Mouse (Mus musculus) forebrain, postnatal 0 days (tissue): Measurements from ENCODE around the gene Rcn3. TPM values are rescaled to one million over a fixed set of nuclear protein-coding genes. Genes with fewer than 3 reads are reported as not detected.
"Not testable (repeated sequence)": the region's sequence is repeated elsewhere in the genome, so short reads cannot be mapped to it uniquely, and the experiment has no call there.

Experiments
- ATAC-seq: fragments of 200-750 bp; cut with Nextera tagmentation; 2 replicates; pipeline ENCODE4 v1.8.0; 2017; ENCODE audit warnings: mild to moderate bottlenecking, moderate library complexity
- DNase-seq: peaks from one replicate; pipeline ENCODE4 v3.0.0-alpha.2; 2015
- H3K27ac ChIP-seq: fragments of 300-500 bp; sonication (generic); 2 replicates; pipeline ENCODE4 v1.5.1; 2014; ENCODE audit warnings: low read depth, mild to moderate bottlenecking, antibody characterized with exemption, low read length, moderate library complexity, mixed read lengths
- H3K27me3 ChIP-seq: fragments of 300-500 bp; sonication (generic); 2 replicates; pipeline ENCODE4 v1.6.1; 2014; ENCODE audit warnings: mild to moderate bottlenecking, low read length, mixed read lengths; ENCODE audit not compliant: insufficient read depth
- H3K36me3 ChIP-seq: fragments of 300-500 bp; sonication (generic); 2 replicates; pipeline ENCODE4 v1.6.1; 2014; ENCODE audit warnings: mild to moderate bottlenecking, moderate library complexity; ENCODE audit not compliant: insufficient read depth
- H3K4me1 ChIP-seq: fragments of 300-500 bp; sonication (generic); 2 replicates; pipeline ENCODE4 v1.6.1; 2014; ENCODE audit warnings: antibody characterized with exemption; ENCODE audit not compliant: insufficient read depth
- H3K4me2 ChIP-seq: fragments of 300-500 bp; sonication (generic); 2 replicates; pipeline ENCODE4 v1.6.1; 2014; ENCODE audit warnings: low read depth, mild to moderate bottlenecking, moderate library complexity
- H3K4me3 ChIP-seq: fragments of 300-500 bp; sonication (generic); 2 replicates; pipeline ENCODE4 v1.5.1; 2014; ENCODE audit warnings: low read depth, low read length, mixed read lengths
- H3K9ac ChIP-seq: fragments of 300-500 bp; sonication (generic); 2 replicates; pipeline ENCODE4 v1.6.1; 2014; ENCODE audit warnings: mild to moderate bottlenecking
- H3K9me3 ChIP-seq: fragments of 300-500 bp; sonication (generic); 2 replicates; pipeline ENCODE4 v1.6.1; 2016; ENCODE audit warnings: low read length
- CTCF ChIP-seq: sonication (generic); IDR thresholded peaks from 2 replicates; pipeline ENCODE4 v1.5.1; 2016; ENCODE audit warnings: antibody characterized with exemption, control low read depth, low read depth
- WGBS: fragments of 180-500 bp; shearing (Covaris S2); extraction: QIAGEN DNeasy Blood & Tissue Kit; methylation state at CpG from one replicate; pipeline ENCODE4 v1.1.7; 2014; 5-methylcytosine and 5-hydroxymethylcytosine counted together
- polyA plus RNA-seq: library from polyadenylated mRNA; unstranded; fragments of >200 nt; fragmentation: Nextera tagmentation; extraction: Ambion mirVana; gene quantifications from 2 replicates; pipeline ENCODE4 v1.2.1, GENCODE M21; 2015
- total RNA-seq: library from RNA; depleted of rRNA; stranded (reverse); fragments of >200 nt; gene quantifications from 2 replicates; pipeline ENCODE4 v1.2.3, GENCODE M21; 2014

The Rcn3 gene
- total and polyA plus RNA-seq, 2 experiments from 2014 or later, result 32.6 to 43.8 TPM

- H3K4me2 ChIP-seq, result no peak overlapping the region
- no peaks in the 10 kb centered on the region for H3K9me3 ChIP-seq
- H3K4me1 ChIP-seq, result peaks cover 6% of the 10 kb centered on the region
- DNase-seq (no peak), ATAC-seq (no peak)
- no peaks in the 10 kb centered on the region for H3K27me3 ChIP-seq
- no peak overlapping the region for H3K4me3 ChIP-seq
- H3K27ac ChIP-seq, result no peak overlapping the region
- H3K9ac ChIP-seq, result no peak overlapping the region
- WGBS, result 92% methylated on average over 6 of the region's 6 CpGs
- peaks cover 50% of the 10 kb centered on the region for H3K36me3 ChIP-seq
- no peak for TF ChIP-seq CTCF
These were observed 26.3 kb upstream of the Rcn3 start for GRCm38 (mm10) chr7:45118336-45118735.

- Histone ChIP-seq H3K9ac (no peak overlapping the region), H3K36me3 (peaks cover 47% of the 10 kb centered on the region), H3K27me3 (no peaks in the 10 kb centered on the region), H3K9me3 (no peaks in the 10 kb centered on the region), H3K27ac (no peak overlapping the region), H3K4me3 (no peak overlapping the region), H3K4me2 (no peak overlapping the region), H3K4me1 (no peaks in the 10 kb centered on the region)
- no peak for DNase-seq
- WGBS, result 88% methylated on average over 8 of the region's 8 CpGs
- no peak for ATAC-seq
- TF ChIP-seq CTCF, result no peak
These were observed 25.5 kb upstream of the Rcn3 start for GRCm38 (mm10) chr7:45117566-45117965.

GRCm38 (mm10) chr7:45113476-45113875 is 21.5 kb upstream of the Rcn3 start:
- no peak for DNase-seq
- 89% methylated on average over 2 of the region's 2 CpGs for WGBS
- Histone ChIP-seq H3K27ac (no peak overlapping the region), H3K36me3 (peaks cover 10% of the 10 kb centered on the region; the same call in 1 of the 2 replicates), H3K9me3 (no peaks in the 10 kb centered on the region), H3K4me2 (no peak overlapping the region), H3K27me3 (no peaks in the 10 kb centered on the region), H3K9ac (no peak overlapping the region), H3K4me3 (no peak overlapping the region), H3K4me1 (no peaks in the 10 kb centered on the region)
- no peak for TF ChIP-seq CTCF
- ATAC-seq, result no peak

GRCm38 (mm10) chr7:45112529-45112928 is 20.5 kb upstream of the Rcn3 start:
- no peak for TF ChIP-seq CTCF
- ATAC-seq, result no peak
- no peak for DNase-seq
- Histone ChIP-seq H3K4me2 (no peak overlapping the region), H3K9me3 (no peaks in the 10 kb centered on the region), H3K27ac (no peak overlapping the region), H3K4me1 (no peaks in the 10 kb centered on the region), H3K27me3 (no peaks in the 10 kb centered on the region), H3K4me3 (no peak overlapping the region), H3K36me3 (peaks cover 1% of the 10 kb centered on the region; the same call in 1 of the 2 replicates), H3K9ac (no peak overlapping the region)
- 77% methylated on average over 3 of the region's 3 CpGs for WGBS

- Histone ChIP-seq H3K9ac (no peak overlapping the region), H3K27ac (no peak overlapping the region), H3K27me3 (no peaks in the 10 kb centered on the region), H3K4me1 (no peaks in the 10 kb centered on the region), H3K9me3 (no peaks in the 10 kb centered on the region), H3K4me2 (no peak overlapping the region), H3K36me3 (no peaks in the 10 kb centered on the region), H3K4me3 (no peak overlapping the region)
- no peak for DNase-seq
- no peak for ATAC-seq
- WGBS, result 61% methylated on average over 2 of the region's 2 CpGs
- TF ChIP-seq CTCF, result no peak
These were observed 19.9 kb upstream of the Rcn3 start for GRCm38 (mm10) chr7:45111940-45112339.

GRCm38 (mm10) chr7:45110089-45110488 is 18.1 kb upstream of the Rcn3 start:
- H3K4me2 ChIP-seq, H3K36me3 ChIP-seq, H3K27ac ChIP-seq, ATAC-seq, H3K9me3 ChIP-seq, H3K4me3 ChIP-seq, DNase-seq, H3K27me3 ChIP-seq, H3K9ac ChIP-seq, H3K4me1 ChIP-seq: not testable (repeated sequence)
- WGBS, result 90% methylated on average over 4 of the region's 4 CpGs

- Histone ChIP-seq H3K36me3 (no peaks in the 10 kb centered on the region), H3K9me3 (no peaks in the 10 kb centered on the region), H3K4me2 (no peak overlapping the region), H3K4me1 (no peaks in the 10 kb centered on the region), H3K27me3 (no peaks in the 10 kb centered on the region), H3K4me3 (no peak overlapping the region), H3K27ac (no peak overlapping the region), H3K9ac (no peak overlapping the region)
- ATAC-seq (no peak), DNase-seq (no peak)
- WGBS, result 58% methylated on average over 5 of the region's 5 CpGs
- no peak for TF ChIP-seq CTCF
These were observed 15.1 kb upstream of the Rcn3 start for GRCm38 (mm10) chr7:45107052-45107645.
